Mouse (Mus musculus): ENCODE measurements around the gene Atg14. TPM values are rescaled to one million over a fixed set of nuclear protein-coding genes. Genes with fewer than 3 reads are reported as not detected.

Atg14 gene
- total and polyA plus RNA-seq, 3 experiments: 3.2 to 9.4 (median 3.6) TPM

DNA sequence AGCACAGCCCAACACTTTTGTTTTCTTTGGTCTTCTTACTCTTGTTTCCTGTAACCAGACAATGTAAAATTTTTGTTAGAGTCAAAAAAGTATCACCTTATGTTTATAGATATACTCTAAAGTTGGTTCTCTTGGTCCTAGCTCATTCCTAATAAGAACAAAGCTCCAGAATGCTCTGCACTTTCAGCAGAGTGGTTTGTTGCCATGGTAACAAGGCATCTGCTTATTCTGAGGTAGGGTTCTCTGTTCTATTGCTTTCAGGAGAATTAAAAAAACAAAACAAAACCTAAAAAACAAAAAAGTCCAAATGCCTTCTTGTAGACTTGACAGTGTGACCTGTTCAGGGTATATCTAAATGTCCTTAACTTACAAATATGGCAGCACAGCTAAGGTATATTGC lies 62.4 kb downstream of the Atg14 start:
- TF ChIP-seq MAFK (IDR thresholded peaks at IDR 0.05; ENCODE audit: insufficient replicate concordance, low read length) (no peak), PAX5 (IDR thresholded peaks at IDR 0.05; ENCODE audit: low read length) (no peak), SMC3 (IDR thresholded peaks at IDR 0.05; ENCODE audit: low read depth, low read length) (no peak), TCF12 (IDR thresholded peaks at IDR 0.05; ENCODE audit: low read depth, low read length) (no peak)
- no peaks in the 10 kb centered on the region for H3K27me3 ChIP-seq (replicated peaks)
- H3K9ac ChIP-seq (ENCODE audit: insufficient read depth, low read depth): no peak overlapping the region
- peaks cover 2% of the 10 kb centered on the region; the same call in 1 of the 2 replicates for H3K79me2 ChIP-seq (replicated peaks; ENCODE audit: control insufficient read depth, extremely low read depth, insufficient read depth, poor library complexity, severe bottlenecking)
- dilution Hi-C loops (cut with MboI; ENCODE audit: extremely low pct_ligation_motif_present, extremely low pct_unique_long_range_greater_than_20kb, low sequenced_read_pairs): no loop called here
- H3K27ac ChIP-seq (ENCODE audit: insufficient read depth, low read depth): no peak overlapping the region
- H3K4me2 ChIP-seq (ENCODE audit: insufficient read depth, low read depth, poor library complexity, severe bottlenecking): no peak overlapping the region
- peaks cover 3 to 58% of the 10 kb centered on the region in 2 experiments for H3K36me3 ChIP-seq (replicated peaks in 1 of 2; ENCODE audit: control insufficient read depth in 1 of 2, insufficient read depth in 1 of 2, low read length in 1 of 2)
- in situ Hi-C loops (cut with MboI; ENCODE audit: low pct_ligation_motif_present, low pct_unique_long_range_greater_than_20kb, low sequenced_read_pairs): no loop called here
- no peaks in the 10 kb centered on the region for H3K9me3 ChIP-seq (replicated peaks; ENCODE audit: low read length)
- H3K4me3 ChIP-seq (replicated peaks in 1 of 3; ENCODE audit: low read depth in 2 of 3, low read length in 2 of 3, poor library complexity in 1 of 3): no peak overlapping the region
- no peak for DNase-seq (ENCODE audit: extremely low read depth)
- H3K4me1 ChIP-seq (ENCODE audit: control insufficient read depth in 1 of 2, insufficient read depth in 2 of 2): peaks cover 0 to 14% of the 10 kb centered on the region in 2 experiments; a peak in 2 of 4 replicates

DNA sequence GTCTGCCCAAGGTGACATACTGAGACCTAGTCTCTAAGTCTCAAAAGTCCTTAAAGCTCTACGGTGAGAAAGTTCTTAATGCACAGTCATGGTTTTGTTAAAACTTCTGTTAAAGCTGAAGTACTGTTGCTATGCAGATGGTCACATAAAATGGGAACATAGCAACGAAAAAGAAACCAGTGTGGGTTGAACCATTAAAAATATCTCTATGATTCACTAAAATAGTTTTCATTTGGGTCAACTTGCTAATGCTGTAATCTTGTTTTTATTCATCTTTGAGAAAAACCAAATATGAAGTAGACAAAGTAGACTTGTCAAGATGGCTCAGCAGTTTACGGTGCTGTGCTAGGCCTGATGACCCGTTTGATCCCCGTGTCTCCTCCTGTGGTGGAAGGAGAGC lies 63.8 kb downstream of the Atg14 start:
- in situ Hi-C loops (cut with MboI; ENCODE audit: low pct_ligation_motif_present, low pct_unique_long_range_greater_than_20kb, low sequenced_read_pairs) (no loop called here), dilution Hi-C loops (cut with MboI; ENCODE audit: extremely low pct_ligation_motif_present, extremely low pct_unique_long_range_greater_than_20kb, low sequenced_read_pairs) (no loop called here)
- Histone ChIP-seq H3K4me3 (replicated peaks in 1 of 3; ENCODE audit: low read depth in 2 of 3, low read length in 2 of 3, poor library complexity in 1 of 3) (no peak overlapping the region), H3K36me3 (replicated peaks in 1 of 2; ENCODE audit: control insufficient read depth in 1 of 2, insufficient read depth in 1 of 2, low read length in 1 of 2) (peaks cover 3 to 64% of the 10 kb centered on the region in 2 experiments), H3K9me3 (replicated peaks; ENCODE audit: low read length) (no peaks in the 10 kb centered on the region), H3K4me1 (ENCODE audit: control insufficient read depth in 1 of 2, insufficient read depth in 2 of 2) (peaks cover 0 to 4% of the 10 kb centered on the region in 2 experiments; a peak in 2 of 4 replicates), H3K79me2 (replicated peaks; ENCODE audit: control insufficient read depth, extremely low read depth, insufficient read depth, poor library complexity, severe bottlenecking) (peaks cover 2% of the 10 kb centered on the region; the same call in 1 of the 2 replicates), H3K27me3 (replicated peaks) (no peaks in the 10 kb centered on the region), H3K4me2 (ENCODE audit: insufficient read depth, low read depth, poor library complexity, severe bottlenecking) (no peak overlapping the region), H3K27ac (ENCODE audit: insufficient read depth, low read depth) (no peak overlapping the region), H3K9ac (ENCODE audit: insufficient read depth, low read depth) (no peak overlapping the region)
- TF ChIP-seq SIN3A (IDR thresholded peaks at IDR 0.05; ENCODE audit: low read length) (no peak), ZKSCAN1 (IDR thresholded peaks at IDR 0.05; ENCODE audit: borderline replicate concordance, low read depth, low read length) (no peak), TCF12 (IDR thresholded peaks at IDR 0.05; ENCODE audit: low read depth, low read length) (no peak), ZC3H11A (IDR thresholded peaks at IDR 0.05; ENCODE audit: low read depth, low read length) (no peak), ZNF384 (IDR thresholded peaks at IDR 0.05; ENCODE audit: low read depth, low read length) (no peak)
- DNase-seq (ENCODE audit: extremely low read depth): no peak

- in situ Hi-C loops (cut with MboI; ENCODE audit: low pct_ligation_motif_present, low pct_unique_long_range_greater_than_20kb, low sequenced_read_pairs): no loop called here
- H3K9ac ChIP-seq (ENCODE audit: insufficient read depth, low read depth): no peak overlapping the region
- no peaks in the 10 kb centered on the region for H3K27me3 ChIP-seq (replicated peaks)
- H3K4me2 ChIP-seq (ENCODE audit: insufficient read depth, low read depth, poor library complexity, severe bottlenecking): no peak overlapping the region
- H3K4me3 ChIP-seq (replicated peaks in 1 of 3; ENCODE audit: low read depth in 2 of 3, low read length in 2 of 3, poor library complexity in 1 of 3): no peak overlapping the region
- peaks cover 3 to 72% of the 10 kb centered on the region in 2 experiments for H3K36me3 ChIP-seq (replicated peaks in 1 of 2; ENCODE audit: control insufficient read depth in 1 of 2, insufficient read depth in 1 of 2, low read length in 1 of 2)
- no peak overlapping the region for H3K27ac ChIP-seq (ENCODE audit: insufficient read depth, low read depth)
- no peaks in the 10 kb centered on the region for H3K4me1 ChIP-seq (ENCODE audit: control insufficient read depth in 1 of 2, insufficient read depth in 2 of 2)
- no peak for DNase-seq (ENCODE audit: extremely low read depth)
- H3K9me3 ChIP-seq (replicated peaks; ENCODE audit: low read length): no peaks in the 10 kb centered on the region
- dilution Hi-C loops (cut with MboI; ENCODE audit: extremely low pct_ligation_motif_present, extremely low pct_unique_long_range_greater_than_20kb, low sequenced_read_pairs): no loop called here
- no peak for TF ChIP-seq MEF2A (IDR thresholded peaks at IDR 0.05; ENCODE audit: borderline replicate concordance, low read depth, low read length)
- no peak for TF ChIP-seq EP300 (IDR thresholded peaks at IDR 0.05; ENCODE audit: low read length)
- no peak for TF ChIP-seq PAX5 (IDR thresholded peaks at IDR 0.05; ENCODE audit: low read length)
- no peak for TF ChIP-seq CHD2 (IDR thresholded peaks at IDR 0.05; ENCODE audit: low read length)
- TF ChIP-seq RAD21 (IDR thresholded peaks at IDR 0.05; ENCODE audit: low read depth, low read length): no peak
- no peak for TF ChIP-seq TCF12 (IDR thresholded peaks at IDR 0.05; ENCODE audit: low read depth, low read length)
- TF ChIP-seq MAFK (IDR thresholded peaks at IDR 0.05; ENCODE audit: insufficient replicate concordance, low read length): no peak
- TF ChIP-seq TBP (conservative IDR thresholded peaks at IDR 0.05; ENCODE audit: low read depth, low read length): no peak
- no peak for TF ChIP-seq ZMIZ1 (IDR thresholded peaks at IDR 0.05; ENCODE audit: low read depth, low read length)
- no peak for TF ChIP-seq JUN (IDR thresholded peaks at IDR 0.05; ENCODE audit: insufficient read depth, low read depth, low read length)
- no peak for TF ChIP-seq UBTF (IDR thresholded peaks at IDR 0.05; ENCODE audit: low read depth, low read length)
- no peak for TF ChIP-seq MAZ (IDR thresholded peaks at IDR 0.05; ENCODE audit: low read depth, low read length)
- no peak for TF ChIP-seq SMC3 (IDR thresholded peaks at IDR 0.05; ENCODE audit: low read depth, low read length)
- no peak for TF ChIP-seq MAX (IDR thresholded peaks at IDR 0.05; ENCODE audit: low read length)
- no peak for TF ChIP-seq NELFE (IDR thresholded peaks at IDR 0.05; ENCODE audit: low read depth, low read length)
- no peak for TF ChIP-seq POLR2AphosphoS2 (IDR thresholded peaks at IDR 0.05; ENCODE audit: low read depth, low read length)
- peaks cover 2% of the 10 kb centered on the region; the same call in 1 of the 2 replicates for H3K79me2 ChIP-seq (replicated peaks; ENCODE audit: control insufficient read depth, extremely low read depth, insufficient read depth, poor library complexity, severe bottlenecking)
Observed at GRCm38 (mm10) chr14:47504036-47504435, 66.4 kb downstream of the Atg14 start.
